ENCODE assay signal across 8 mouse cellular contexts in the genomic region with DNA sequence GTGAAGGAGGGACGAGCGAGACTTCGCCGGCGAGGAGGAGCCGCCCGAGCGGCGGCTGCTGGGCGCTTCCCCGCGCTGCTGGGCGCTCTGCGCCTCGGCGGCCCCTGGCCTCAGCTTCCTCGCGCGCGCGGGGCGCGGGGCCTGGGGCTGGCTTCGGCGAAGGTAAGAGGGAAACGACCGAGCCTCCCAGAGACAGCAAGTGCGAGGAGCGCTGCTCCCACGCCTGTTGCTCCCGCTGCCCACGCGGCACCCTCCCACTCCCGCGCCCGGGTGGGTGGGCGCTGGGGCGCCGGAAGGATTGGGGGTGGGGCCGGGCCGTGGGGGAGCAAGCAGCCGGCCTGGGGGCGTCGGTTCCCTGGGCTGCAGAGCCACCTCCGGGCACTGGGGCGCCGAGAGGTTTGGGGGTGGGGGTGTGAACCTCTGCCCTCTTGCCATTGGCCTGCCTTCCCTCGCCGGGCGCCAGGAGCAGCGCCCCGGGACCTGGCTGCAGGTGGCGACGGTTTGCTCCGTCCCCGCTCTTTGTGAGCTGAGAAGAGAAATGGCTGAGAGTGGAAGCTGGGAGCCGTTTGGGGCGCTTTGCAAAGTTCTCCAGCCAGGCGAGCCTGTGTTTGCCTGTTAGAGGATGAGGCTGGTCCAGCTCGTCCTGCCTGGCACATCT. TPM values are rescaled to one million over a fixed set of nuclear protein-coding genes. Genes with fewer than 3 reads are reported as not detected.
A peak's percentile ranks its signal among the peaks of the same experiment; 100 is the strongest.
DNase-seq lines count a peak whose midpoint lies in the region; ATAC-seq and TF ChIP-seq lines count a peak whose summit lies in the region.

No protein-coding gene starts in this region.

- peak; percentile 94 for DNase-seq in heart, adult 11 months
- no peak for DNase-seq in heart, postnatal 25 days (ENCODE audit: low spot score)
- peak; percentile 66 for DNase-seq in cerebellum, adult 11-12 months
- peak; percentile 64 for DNase-seq in hindbrain, postnatal 0 days (ENCODE audit: low spot score)
- DNase-seq in limb, embryonic 14.5 days (ENCODE audit: low spot score): peak; percentile 14
- DNase-seq in urinary bladder, postnatal 36 days (ENCODE audit: low spot score in 2 of 2): peak; percentile 14 to 15

- H3K9me3 ChIP-seq in forebrain, embryonic 16.5 days (ENCODE audit: control insufficient read depth, low read length): no peaks in the 10 kb centered on the region
- H3K9me3 ChIP-seq in hindbrain, postnatal 0 days (ENCODE audit: low read length): no peaks in the 10 kb centered on the region
- no peaks in the 10 kb centered on the region for H3K9me3 ChIP-seq in limb, embryonic 14.5 days (ENCODE audit: control insufficient read depth, low read length)
- no peaks in the 10 kb centered on the region for H3K9me3 ChIP-seq in neural tube, embryonic 13.5 days

- ATAC-seq in forebrain, embryonic 16.5 days: peak; percentile 64
- ATAC-seq in hindbrain, postnatal 0 days: peak; percentile 37
- 0 out of 2 replicates have a peak, but pooled peaks have one; percentile 39 for ATAC-seq in limb, embryonic 14.5 days (ENCODE audit: low FRiP score, low read depth)
- ATAC-seq in neural tube, embryonic 13.5 days (ENCODE audit: low read depth): peak; percentile 62

- intact Hi-C loops in heart, postnatal 25 days (cut with DNase I): loop anchor here (5.0 kb wide), 1 partner anchor 65 kb away; no protein-coding TSS in a partner anchor

- peaks cover 19% of the 10 kb centered on the region for H3K4me1 ChIP-seq in forebrain, embryonic 16.5 days (replicated peaks; ENCODE audit: control insufficient read depth, insufficient read depth, low read length)
- peaks cover 13% of the 10 kb centered on the region for H3K4me1 ChIP-seq in hindbrain, postnatal 0 days (ENCODE audit: insufficient read depth, low read length)
- peaks cover 6% of the 10 kb centered on the region for H3K4me1 ChIP-seq in limb, embryonic 14.5 days (ENCODE audit: control insufficient read depth, insufficient read depth, low read length)
- H3K4me1 ChIP-seq in neural tube, embryonic 13.5 days (replicated peaks): peaks cover 38% of the 10 kb centered on the region

- WGBS in forebrain, embryonic 16.5 days: 0% methylated on average over 30 of the region's 60 CpGs
- under 1% methylated on average over 42 of the region's 60 CpGs for WGBS in hindbrain, postnatal 0 days
- under 1% methylated on average over 39 of the region's 60 CpGs for WGBS in limb, embryonic 14.5 days
- 0% methylated on average over 47 of the region's 60 CpGs for WGBS in neural tube, embryonic 13.5 days

- H3K27ac ChIP-seq in forebrain, embryonic 16.5 days (ENCODE audit: low read length): peak overlapping the region; percentile 69
- peak overlapping the region; percentile 90 for H3K27ac ChIP-seq in hindbrain, postnatal 0 days
- H3K27ac ChIP-seq in limb, embryonic 14.5 days (replicated peaks; ENCODE audit: low read depth, low read length): no peak overlapping the region
- H3K27ac ChIP-seq in neural tube, embryonic 13.5 days (replicated peaks): peak overlapping the region; percentile 81

- peak overlapping the region; percentile 63 for H3K4me3 ChIP-seq in forebrain, embryonic 16.5 days (replicated peaks; ENCODE audit: low read length)
- peak overlapping the region; percentile 64 for H3K4me3 ChIP-seq in hindbrain, postnatal 0 days (ENCODE audit: low read length)
- peak overlapping the region; percentile 63 for H3K4me3 ChIP-seq in limb, embryonic 14.5 days (replicated peaks; ENCODE audit: low read length)
- H3K4me3 ChIP-seq in neural tube, embryonic 13.5 days: peak overlapping the region; percentile 68

- TF ChIP-seq POLR2A in limb, embryonic 14.5 days (IDR thresholded peaks at IDR 0.05; ENCODE audit: borderline replicate concordance, extremely low read depth, insufficient read depth, insufficient read length): no peak

- peak overlapping the region; percentile 66 for H3K4me2 ChIP-seq in forebrain, embryonic 16.5 days (ENCODE audit: low read length)
- peak overlapping the region; percentile 90 for H3K4me2 ChIP-seq in hindbrain, postnatal 0 days (ENCODE audit: low read depth, low read length)
- peak overlapping the region; percentile 99 for H3K4me2 ChIP-seq in limb, embryonic 14.5 days (replicated peaks; ENCODE audit: low read depth, low read length, severe bottlenecking)
- H3K4me2 ChIP-seq in neural tube, embryonic 13.5 days: peak overlapping the region; percentile 98

- H3K36me3 ChIP-seq in forebrain, embryonic 16.5 days (ENCODE audit: control insufficient read depth, insufficient read depth): no peaks in the 10 kb centered on the region
- no peaks in the 10 kb centered on the region for H3K36me3 ChIP-seq in hindbrain, postnatal 0 days (ENCODE audit: insufficient read depth, low read length)
- H3K36me3 ChIP-seq in limb, embryonic 14.5 days (ENCODE audit: control insufficient read depth, insufficient read depth, low read length): no peaks in the 10 kb centered on the region
- H3K36me3 ChIP-seq in neural tube, embryonic 13.5 days: no peaks in the 10 kb centered on the region

- peak overlapping the region; percentile 87 for H3K9ac ChIP-seq in forebrain, embryonic 16.5 days (replicated peaks; ENCODE audit: low read depth, low read length)
- H3K9ac ChIP-seq in hindbrain, postnatal 0 days (replicated peaks; ENCODE audit: low read length): peak overlapping the region; percentile 84
- peak overlapping the region; percentile 65 for H3K9ac ChIP-seq in limb, embryonic 14.5 days (ENCODE audit: low read depth, low read length, severe bottlenecking)
- H3K9ac ChIP-seq in neural tube, embryonic 13.5 days: peak overlapping the region; percentile 82

- H3K27me3 ChIP-seq in forebrain, embryonic 16.5 days (replicated peaks; ENCODE audit: control insufficient read depth, insufficient read depth, low read length): peaks cover 2% of the 10 kb centered on the region; the same call in 1 of the 2 replicates
- H3K27me3 ChIP-seq in hindbrain, postnatal 0 days (ENCODE audit: insufficient read depth, low read length): no peaks in the 10 kb centered on the region
- H3K27me3 ChIP-seq in limb, embryonic 14.5 days (ENCODE audit: control insufficient read depth, insufficient read depth, low read length): peaks cover 61% of the 10 kb centered on the region
- H3K27me3 ChIP-seq in neural tube, embryonic 13.5 days: peaks cover 50% of the 10 kb centered on the region

- TF ChIP-seq CTCF in hindbrain, postnatal 0 days (IDR thresholded peaks at IDR 0.05; ENCODE audit: low read depth): no peak; the same call in 1 of the 2 replicates

RNA-seq across cellular contexts. Expression of gene Kcnd3, which starts 0.6 kb away (rescaled TPM):
- 1 to 10 TPM; 8.0 to 9.4 TPM for total RNA-seq in heart, postnatal 25 days (2021)
- polyA plus RNA-seq in forebrain, embryonic 16.5 days (2015; fragmentation: Nextera tagmentation; extraction: Ambion mirVana): 7.6 and 8.6 TPM in 2 replicates
- total RNA-seq in hindbrain, postnatal 0 days (2014; rRNA removed): 71.8 TPM in 2 replicates
- 8.4 and 8.6 TPM in 2 replicates for polyA plus RNA-seq in hindbrain, postnatal 0 days (2015; fragmentation: Nextera tagmentation; extraction: Ambion mirVana)
- 2.0 and 2.2 TPM in 2 replicates for polyA plus RNA-seq in limb, embryonic 14.5 days (2012; rRNA removed)
- polyA plus RNA-seq in limb, embryonic 14.5 days (2014; fragmentation: Nextera tagmentation; extraction: Ambion mirVana): 0.82 and 1.0 TPM in 2 replicates
- polyA plus RNA-seq in neural tube, embryonic 13.5 days (2015; fragmentation: Nextera tagmentation; extraction: Ambion mirVana): 4.4 and 4.6 TPM in 2 replicates
